Mouse (Mus musculus) kidney, adult 2 months (tissue): Measurements from ENCODE around the gene Phrf1.

Experiments used
- CTCF ChIP-seq: fragments of 200-500 bp; conservative IDR thresholded peaks from 2 replicates; pipeline ENCODE4 v1.5.1; 2011; ENCODE audit warnings: low read depth, mild to moderate bottlenecking, control low read depth, low read length, moderate library complexity, mixed read lengths; ENCODE audit not compliant: insufficient read depth, insufficient read length
- POLR2A ChIP-seq: fragments of 200-500 bp; IDR thresholded peaks from one replicate; pipeline ENCODE4 v1.6.1; 2011; ENCODE audit warnings: low read depth, low read length, control low read depth

DNA sequence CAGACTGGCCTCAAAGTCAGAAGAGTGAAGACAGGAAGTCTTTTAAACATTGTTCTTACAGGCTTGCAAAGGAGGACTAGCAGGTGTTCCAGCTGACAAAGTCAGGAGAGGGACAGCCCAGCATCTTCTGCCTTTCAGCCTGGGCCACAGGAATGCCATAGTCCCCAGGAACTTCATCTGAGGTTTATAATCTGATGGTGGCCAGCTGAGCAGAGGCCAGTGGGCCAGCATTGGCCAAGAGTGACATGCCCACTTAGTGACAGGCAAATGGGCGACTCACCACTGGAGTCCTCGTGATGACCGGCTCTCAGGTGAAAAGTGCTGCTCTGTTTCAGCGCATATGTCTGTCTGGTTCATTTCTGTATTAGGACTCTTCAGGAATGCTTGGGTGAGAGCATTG, 2.0 kb downstream of the Phrf1 start:
- no peak for TF ChIP-seq CTCF
- TF ChIP-seq POLR2A = no peak
